Mouse (Mus musculus) heart, embryonic 11.5 days (tissue): ENCODE measurements around the gene Dock6. TPM values are rescaled to one million over a fixed set of nuclear protein-coding genes. Genes with fewer than 3 reads are reported as not detected.
"Not testable (repeated sequence)": the region's sequence is repeated elsewhere in the genome, so short reads cannot be mapped to it uniquely, and the experiment has no call there.

Experiments
- ATAC-seq: fragments of 200-750 bp; cut with Nextera tagmentation; replicated peaks from 2 replicates; pipeline ENCODE4 v1.8.0; 2017; ENCODE audit warnings: moderate library complexity; ENCODE audit not compliant: insufficient number of reproducible peaks, low FRiP score, low TSS enrichment
- H3K27ac ChIP-seq: fragments of 300-500 bp; sonication (generic); 2 replicates; pipeline ENCODE4 v1.5.1; 2014; ENCODE audit warnings: mild to moderate bottlenecking, low read depth, low read length
- H3K27me3 ChIP-seq: fragments of 300-500 bp; sonication (generic); 2 replicates; pipeline ENCODE4 v1.6.1; 2014; ENCODE audit warnings: mild to moderate bottlenecking, low read length, mixed read lengths; ENCODE audit not compliant: control insufficient read depth, insufficient read depth
- H3K36me3 ChIP-seq: fragments of 300-500 bp; sonication (generic); 2 replicates; pipeline ENCODE4 v1.6.1; 2014; ENCODE audit warnings: mild to moderate bottlenecking, low read length, moderate library complexity, mixed read lengths; ENCODE audit not compliant: control insufficient read depth, insufficient read depth
- H3K4me1 ChIP-seq: fragments of 300-500 bp; sonication (generic); 2 replicates; pipeline ENCODE4 v1.6.1; 2014; ENCODE audit warnings: low read length; ENCODE audit not compliant: control insufficient read depth, insufficient read depth
- H3K4me2 ChIP-seq: fragments of 300-500 bp; sonication (generic); 2 replicates; pipeline ENCODE4 v1.6.1; 2014; ENCODE audit warnings: mild to moderate bottlenecking, moderate library complexity
- H3K4me3 ChIP-seq: fragments of 300-500 bp; sonication (generic); 2 replicates; pipeline ENCODE4 v1.5.1; 2014; ENCODE audit warnings: low read depth, low read length
- H3K9ac ChIP-seq: fragments of 300-500 bp; sonication (generic); 2 replicates; pipeline ENCODE4 v1.6.1; 2014; ENCODE audit warnings: mild to moderate bottlenecking, low read depth, low read length, moderate library complexity
- H3K9me3 ChIP-seq: fragments of 300-500 bp; sonication (generic); replicated peaks from 2 replicates; pipeline ENCODE4 v1.6.1; 2016; ENCODE audit warnings: low read length; ENCODE audit not compliant: control insufficient read depth
- WGBS: fragments of 180-500 bp; shearing (Covaris S2); extraction: QIAGEN DNeasy Blood & Tissue Kit; methylation state at CpG from one replicate; pipeline ENCODE4 v1.1.7; 2014; ENCODE audit not compliant: insufficient replicate concordance; 5-methylcytosine and 5-hydroxymethylcytosine counted together
- polyA plus RNA-seq: library from polyadenylated mRNA; unstranded; fragments of >200 nt; fragmentation: Nextera tagmentation; extraction: Ambion mirVana; gene quantifications from 2 replicates; pipeline ENCODE4 v1.2.1, GENCODE M21; 2014

The Dock6 gene
- polyA plus RNA-seq, 1 experiment from 2014 or later = 50.1 TPM

- Histone ChIP-seq H3K27me3 (no peaks in the 10 kb centered on the region), H3K9me3 (no peaks in the 10 kb centered on the region), H3K4me1 (peaks cover 19% of the 10 kb centered on the region), H3K27ac (no peak overlapping the region), H3K36me3 (peaks cover 19% of the 10 kb centered on the region), H3K9ac (no peak overlapping the region), H3K4me2 (no peak overlapping the region), H3K4me3 (no peak overlapping the region)
- no peak for ATAC-seq
- WGBS = 79% methylated on average over 9 of the region's 9 CpGs
Observed at GRCm38 (mm10) chr9:21788234-21788633, 64.2 kb downstream of the Dock6 start.

GRCm38 (mm10) chr9:21787654-21788053 is 64.8 kb downstream of the Dock6 start:
- H3K4me1 ChIP-seq = peaks cover 15% of the 10 kb centered on the region
- H3K4me3 ChIP-seq = no peak overlapping the region
- H3K27ac ChIP-seq = no peak overlapping the region
- peaks cover 18% of the 10 kb centered on the region for H3K36me3 ChIP-seq
- H3K27me3 ChIP-seq = no peaks in the 10 kb centered on the region
- H3K9ac ChIP-seq = no peak overlapping the region
- 78% methylated on average over 5 of the region's 5 CpGs for WGBS
- no peak for ATAC-seq
- H3K9me3 ChIP-seq = no peaks in the 10 kb centered on the region
- no peak overlapping the region for H3K4me2 ChIP-seq

GRCm38 (mm10) chr9:21786906-21787305 is 65.5 kb downstream of the Dock6 start:
- no peaks in the 10 kb centered on the region for H3K27me3 ChIP-seq
- H3K4me3 ChIP-seq = no peak overlapping the region
- 11% methylated on average over 6 of the region's 6 CpGs for WGBS
- no peak overlapping the region for H3K4me2 ChIP-seq
- H3K4me1 ChIP-seq = peaks cover 8% of the 10 kb centered on the region
- no peak overlapping the region for H3K9ac ChIP-seq
- peaks cover 19% of the 10 kb centered on the region for H3K36me3 ChIP-seq
- no peaks in the 10 kb centered on the region for H3K9me3 ChIP-seq
- H3K27ac ChIP-seq = no peak overlapping the region
- no peak for ATAC-seq

GRCm38 (mm10) chr9:21786309-21786708 is 66.1 kb downstream of the Dock6 start:
- not testable (repeated sequence) for H3K27me3 ChIP-seq, H3K4me3 ChIP-seq, H3K4me2 ChIP-seq, H3K9ac ChIP-seq, ATAC-seq, H3K4me1 ChIP-seq, H3K27ac ChIP-seq, H3K9me3 ChIP-seq
- WGBS = 69% methylated on average over 1 of the region's 2 CpGs
- H3K36me3 ChIP-seq = peaks cover 25% of the 10 kb centered on the region

GRCm38 (mm10) chr9:21784517-21785307 is 67.7 kb downstream of the Dock6 start:
- WGBS = 88% methylated on average over 7 of the region's 7 CpGs
- H3K4me2 ChIP-seq = no peak overlapping the region
- ATAC-seq = no peak
- no peak overlapping the region for H3K27ac ChIP-seq
- H3K9ac ChIP-seq = no peak overlapping the region
- no peak overlapping the region for H3K4me3 ChIP-seq
- no peaks in the 10 kb centered on the region for H3K9me3 ChIP-seq
- H3K4me1 ChIP-seq = peaks cover 5% of the 10 kb centered on the region; the same call in 1 of the 2 replicates
- H3K36me3 ChIP-seq = peaks cover 35% of the 10 kb centered on the region
- H3K27me3 ChIP-seq = no peaks in the 10 kb centered on the region

GRCm38 (mm10) chr9:21781657-21782468 is 70.6 kb downstream of the Dock6 start:
- H3K36me3 ChIP-seq = peaks cover 53% of the 10 kb centered on the region
- 59% methylated on average over 15 of the region's 15 CpGs for WGBS
- H3K27me3 ChIP-seq = no peaks in the 10 kb centered on the region
- ATAC-seq = 0 out of 2 replicates have a peak, but pooled peaks have one; percentile 46
- no peak overlapping the region for H3K9ac ChIP-seq
- peak overlapping the region; percentile 54; the same call in 1 of the 2 replicates for H3K27ac ChIP-seq
- H3K4me3 ChIP-seq = no peak overlapping the region
- H3K9me3 ChIP-seq = no peaks in the 10 kb centered on the region
- H3K4me1 ChIP-seq = peaks cover 5% of the 10 kb centered on the region; the same call in 1 of the 2 replicates
- no peak overlapping the region for H3K4me2 ChIP-seq

GRCm38 (mm10) chr9:21777726-21778125 is 74.7 kb downstream of the Dock6 start:
- Histone ChIP-seq H3K4me1 (peaks cover 5% of the 10 kb centered on the region; the same call in 1 of the 2 replicates), H3K36me3 (peaks cover 66% of the 10 kb centered on the region), H3K9me3 (0 out of 2 replicates have a peak, but pooled peaks cover 3% of the 10 kb centered on the region), H3K4me2 (no peak overlapping the region), H3K4me3 (no peak overlapping the region), H3K27me3 (no peaks in the 10 kb centered on the region), H3K9ac (no peak overlapping the region), H3K27ac (no peak overlapping the region)
- ATAC-seq = no peak
- WGBS = 87% methylated on average over 3 of the region's 3 CpGs

- 88% methylated on average over 16 of the region's 16 CpGs for WGBS
- Histone ChIP-seq H3K4me1 (peaks cover 7% of the 10 kb centered on the region), H3K27ac (no peak overlapping the region), H3K36me3 (peaks cover 56% of the 10 kb centered on the region), H3K9ac (no peak overlapping the region), H3K4me2 (no peak overlapping the region), H3K27me3 (no peaks in the 10 kb centered on the region), H3K4me3 (no peak overlapping the region), H3K9me3 (0 out of 2 replicates have a peak, but pooled peaks cover 3% of the 10 kb centered on the region)
- ATAC-seq = no peak
Observed at GRCm38 (mm10) chr9:21774353-21774752, 78.1 kb downstream of the Dock6 start.
